ENCODE assay signal across 8 mouse cellular contexts in the genomic region with DNA sequence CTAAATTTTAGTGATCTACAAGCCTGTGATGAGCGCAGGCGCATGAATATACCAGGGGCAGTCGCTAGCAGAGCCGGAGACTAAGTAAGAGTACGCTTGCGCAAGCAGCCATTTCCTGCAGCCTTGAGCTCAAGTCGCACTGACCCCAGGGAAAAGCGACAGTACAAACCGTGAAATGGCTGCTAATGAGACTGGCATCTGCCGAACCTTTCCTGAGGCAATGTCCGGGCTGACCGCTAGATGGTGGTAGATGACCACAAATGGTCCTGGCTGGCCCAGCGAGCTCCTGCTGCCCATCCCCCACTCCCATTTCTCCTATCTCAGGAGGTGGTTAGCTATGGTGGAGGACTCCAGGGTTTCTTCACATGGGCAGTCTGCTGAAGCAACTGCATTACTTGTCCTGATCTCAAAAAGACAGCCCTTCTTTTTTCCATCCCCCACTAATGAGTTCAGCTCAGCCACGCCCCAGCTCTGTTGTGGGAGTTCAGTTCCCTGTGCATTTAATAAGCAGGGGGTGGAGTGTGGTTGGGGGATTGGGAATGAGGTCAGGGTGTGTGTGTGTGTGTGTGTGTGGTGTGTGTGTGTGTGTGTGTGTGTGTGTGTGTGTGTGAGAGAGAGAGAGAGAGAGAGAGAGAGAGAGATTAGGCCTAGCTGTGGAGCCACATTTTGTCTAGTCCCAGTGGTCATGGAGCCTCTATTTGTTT. TPM values are rescaled to one million over a fixed set of nuclear protein-coding genes. Genes with fewer than 3 reads are reported as not detected.
DNase-seq lines count a peak whose midpoint lies in the region; ATAC-seq and TF ChIP-seq lines count a peak whose summit lies in the region.

No protein-coding gene starts in this region.

- peak overlapping the region; percentile 21; the same call in 1 of the 2 replicates for H3K4me2 ChIP-seq in embryonic facial prominence, embryonic 12.5 days (replicated peaks)
- H3K4me2 ChIP-seq in midbrain, embryonic 13.5 days (replicated peaks): peak overlapping the region; percentile 32; the same call in 1 of the 2 replicates

- TF ChIP-seq POLR2A in small intestine, adult 2 months (IDR thresholded peaks at IDR 0.05; ENCODE audit: low read depth, low read length): no peak

- ATAC-seq in embryonic facial prominence, embryonic 12.5 days (ENCODE audit: insufficient number of reproducible peaks, insufficient read depth, low FRiP score, low TSS enrichment): peak; percentile 93
- peak; percentile 99 for ATAC-seq in midbrain, embryonic 13.5 days

- H3K36me3 ChIP-seq in embryonic facial prominence, embryonic 12.5 days: no peaks in the 10 kb centered on the region
- no peaks in the 10 kb centered on the region for H3K36me3 ChIP-seq in limb, embryonic 10.5 days
- H3K36me3 ChIP-seq in midbrain, embryonic 13.5 days: no peaks in the 10 kb centered on the region
- H3K36me3 ChIP-seq in small intestine, adult 2 months (ENCODE audit: control insufficient read depth, insufficient read depth, low read length): no peaks in the 10 kb centered on the region

- no peak overlapping the region for H3K4me3 ChIP-seq in embryonic facial prominence, embryonic 12.5 days
- H3K4me3 ChIP-seq in limb, embryonic 10.5 days: 0 out of 2 replicates have a peak overlapping the region, but pooled peaks have one; percentile 17
- H3K4me3 ChIP-seq in midbrain, embryonic 13.5 days (replicated peaks): no peak overlapping the region
- H3K4me3 ChIP-seq in small intestine, adult 2 months (ENCODE audit: low read depth, low read length): no peak overlapping the region

- no peaks in the 10 kb centered on the region for H3K9me3 ChIP-seq in embryonic facial prominence, embryonic 12.5 days
- no peaks in the 10 kb centered on the region for H3K9me3 ChIP-seq in limb, embryonic 10.5 days (replicated peaks)
- no peaks in the 10 kb centered on the region for H3K9me3 ChIP-seq in midbrain, embryonic 13.5 days

- 16% methylated on average over 14 of the region's 14 CpGs for WGBS in embryonic facial prominence, embryonic 12.5 days
- 17% methylated on average over 14 of the region's 14 CpGs for WGBS in limb, embryonic 10.5 days
- WGBS in midbrain, embryonic 13.5 days: 22% methylated on average over 14 of the region's 14 CpGs
- WGBS in small intestine, adult 2 months: 22% methylated on average over 14 of the region's 14 CpGs

- H3K27ac ChIP-seq in embryonic facial prominence, embryonic 12.5 days: no peak overlapping the region
- peak overlapping the region; percentile 46; the same call in 1 of the 2 replicates for H3K27ac ChIP-seq in limb, embryonic 10.5 days
- peak overlapping the region; percentile 56; the same call in 1 of the 2 replicates for H3K27ac ChIP-seq in midbrain, embryonic 13.5 days
- H3K27ac ChIP-seq in small intestine, adult 2 months (ENCODE audit: insufficient read depth, low read depth, low read length): no peak overlapping the region

- peak; percentile 76 for DNase-seq in 3134 (ENCODE audit: extremely low read depth, insufficient read length, low spot score)
- peak; percentile 85 for DNase-seq in adrenal gland, postnatal 25 days
- DNase-seq in heart, adult 18-20 months: peak; percentile 92 to 96
- peak; percentile 94 for DNase-seq in kidney, adult 18-20 months
- peak; percentile 92 for DNase-seq in limb, embryonic 10.5 days (ENCODE audit: low spot score)

- H3K9ac ChIP-seq in embryonic facial prominence, embryonic 12.5 days: no peak overlapping the region
- H3K9ac ChIP-seq in midbrain, embryonic 13.5 days (replicated peaks): no peak overlapping the region

- peak; percentile 78 for TF ChIP-seq CTCF in small intestine, adult 2 months (IDR thresholded peaks at IDR 0.05; ENCODE audit: extremely low read depth, insufficient read length, insufficient replicate concordance, low read depth, low read length)

- H3K27me3 ChIP-seq in embryonic facial prominence, embryonic 12.5 days: no peaks in the 10 kb centered on the region
- peaks cover 28% of the 10 kb centered on the region for H3K27me3 ChIP-seq in limb, embryonic 10.5 days (ENCODE audit: low read depth, poor library complexity, severe bottlenecking)
- H3K27me3 ChIP-seq in midbrain, embryonic 13.5 days: no peaks in the 10 kb centered on the region
- no peaks in the 10 kb centered on the region for H3K27me3 ChIP-seq in small intestine, adult 2 months (ENCODE audit: control insufficient read depth, insufficient read depth, low read length)

- no peaks in the 10 kb centered on the region for H3K4me1 ChIP-seq in embryonic facial prominence, embryonic 12.5 days
- no peaks in the 10 kb centered on the region for H3K4me1 ChIP-seq in limb, embryonic 10.5 days
- H3K4me1 ChIP-seq in midbrain, embryonic 13.5 days (replicated peaks): no peaks in the 10 kb centered on the region
- peaks cover 3% of the 10 kb centered on the region; the same call in 1 of the 2 replicates for H3K4me1 ChIP-seq in small intestine, adult 2 months (ENCODE audit: control insufficient read depth, insufficient read depth, insufficient read length, low read length)

RNA-seq across cellular contexts. Expression of gene Pnma3, which starts 10.6 kb away (rescaled TPM):
- total RNA-seq in adrenal gland, postnatal 25 days (2021): 0.29 and 0.36 TPM in 2 replicates
- 0.10 and 0.35 TPM in 2 replicates for polyA plus RNA-seq in embryonic facial prominence, embryonic 12.5 days (2016; fragmentation: Nextera tagmentation; extraction: Ambion mirVana)
- not detected for total RNA-seq in heart, adult 18-20 months (2021)
- 0.10 and 0.11 TPM in 2 replicates for polyA plus RNA-seq in limb, embryonic 10.5 days (2016; fragmentation: Nextera tagmentation; extraction: Ambion mirVana)
- 2.3 and 2.6 TPM in 2 replicates for polyA plus RNA-seq in midbrain, embryonic 13.5 days (2015; fragmentation: Nextera tagmentation; extraction: Ambion mirVana)
- not detected in 2 replicates for polyA plus RNA-seq in small intestine, adult 2 months (2012; rRNA removed)

RNA-seq across cellular contexts. Expression of gene Pnma5, which starts 17.1 kb away (rescaled TPM):
- 0.38 and 0.43 TPM in 2 replicates for total RNA-seq in adrenal gland, postnatal 25 days (2021)
- polyA plus RNA-seq in embryonic facial prominence, embryonic 12.5 days (2016; fragmentation: Nextera tagmentation; extraction: Ambion mirVana): 0.09 TPM in 1 of 2 replicates, not detected in the other
- not detected for total RNA-seq in heart, adult 18-20 months (2021)
- not detected in 2 replicates for polyA plus RNA-seq in limb, embryonic 10.5 days (2016; fragmentation: Nextera tagmentation; extraction: Ambion mirVana)
- not detected in 2 replicates for polyA plus RNA-seq in midbrain, embryonic 13.5 days (2015; fragmentation: Nextera tagmentation; extraction: Ambion mirVana)
- not detected in 2 replicates for polyA plus RNA-seq in small intestine, adult 2 months (2012; rRNA removed)

RNA-seq across cellular contexts. Expression of gene Xlr4a, which starts 28.3 kb away (rescaled TPM):
- 1.3 TPM in 1 of 2 replicates, not detected in the other for total RNA-seq in adrenal gland, postnatal 25 days (2021)
- 0.68 and 1.1 TPM in 2 replicates for polyA plus RNA-seq in embryonic facial prominence, embryonic 12.5 days (2016; fragmentation: Nextera tagmentation; extraction: Ambion mirVana)
- 1 to 10 TPM in 1 of 2 experiments, under 1 TPM in 1; 0.45 to 1.9 TPM for total RNA-seq in heart, adult 18-20 months (2021)
- 0.39 and 1.5 TPM in 2 replicates for polyA plus RNA-seq in limb, embryonic 10.5 days (2016; fragmentation: Nextera tagmentation; extraction: Ambion mirVana)
- 0.59 and 0.93 TPM in 2 replicates for polyA plus RNA-seq in midbrain, embryonic 13.5 days (2015; fragmentation: Nextera tagmentation; extraction: Ambion mirVana)
- not detected in 2 replicates for polyA plus RNA-seq in small intestine, adult 2 months (2012; rRNA removed)

RNA-seq across cellular contexts. Expression of gene Xlr3a, which starts 42.9 kb away (rescaled TPM):
- 1.4 and 2.2 TPM in 2 replicates for total RNA-seq in adrenal gland, postnatal 25 days (2021)
- polyA plus RNA-seq in embryonic facial prominence, embryonic 12.5 days (2016; fragmentation: Nextera tagmentation; extraction: Ambion mirVana): 1.9 and 3.6 TPM in 2 replicates
- total RNA-seq in heart, adult 18-20 months (2021): under 1 TPM; 0.47 to 0.62 TPM
- 2.1 and 2.5 TPM in 2 replicates for polyA plus RNA-seq in limb, embryonic 10.5 days (2016; fragmentation: Nextera tagmentation; extraction: Ambion mirVana)
- polyA plus RNA-seq in midbrain, embryonic 13.5 days (2015; fragmentation: Nextera tagmentation; extraction: Ambion mirVana): 5.4 and 5.5 TPM in 2 replicates
- 0.38 TPM in 1 of 2 replicates, not detected in the other for polyA plus RNA-seq in small intestine, adult 2 months (2012; rRNA removed)

Comparison
In these comparisons a context has a peak if more than half of its experiments do, and no peak if none do; other contexts are left out.
1. H3K27ac ChIP-seq: peak in limb, embryonic 10.5 days (single experiment) and midbrain, embryonic 13.5 days (single experiment); none in embryonic facial prominence, embryonic 12.5 days (single experiment) and small intestine, adult 2 months (single experiment).
2. Peak in every context shown above with its lines, with median percentiles within 50 percentile points of each other: DNase-seq.